In genomic region chr5:132216143-132216542, GRCm38 (mm10) we compare ENCODE assay signal across 18 mouse cellular contexts.
"Had no signal": no experiment of that assay in that cellular context is flagged by ENCODE, and none has a peak within 500 bp of the region (broad histone marks: within the 10 kb centered on the region; RNA-seq: fewer than 3 reads in every experiment).

No protein-coding gene starts in this region.

- H3K9ac ChIP-seq: intestine, embryonic 15.5 days; lung, embryonic 15.5 days; midbrain, embryonic 12.5 days; midbrain, embryonic 15.5 days; neural tube, embryonic 12.5 days; neural tube, embryonic 15.5 days; stomach, embryonic 15.5 days had no signal

- H3K9me3 ChIP-seq: intestine, embryonic 15.5 days; lung, embryonic 15.5 days; midbrain, embryonic 12.5 days; midbrain, embryonic 15.5 days; neural tube, embryonic 12.5 days; neural tube, embryonic 15.5 days; stomach, embryonic 15.5 days had no signal

- H3K27ac ChIP-seq: intestine, embryonic 15.5 days; left cerebral cortex, adult 2 months; lung, embryonic 15.5 days; macrophage; midbrain, embryonic 12.5 days; midbrain, embryonic 15.5 days; neural tube, embryonic 12.5 days; neural tube, embryonic 15.5 days; stomach, embryonic 15.5 days had no signal

- DNase-seq: kidney, adult 18-20 months; kidney, postnatal 25 days; layer of hippocampus, postnatal 36 days; lung, adult 18-20 months; right cerebral cortex, adult 18-20 months; right cerebral cortex, postnatal 14 days; spleen, adult 18-20 months; thymus, postnatal 25 days had no signal

- ATAC-seq: hindbrain, embryonic 16.5 days; intestine, embryonic 15.5 days; midbrain, embryonic 15.5 days had no signal

- H3K27me3 ChIP-seq: intestine, embryonic 15.5 days; lung, embryonic 15.5 days; midbrain, embryonic 15.5 days; neural tube, embryonic 12.5 days; neural tube, embryonic 15.5 days; stomach, embryonic 15.5 days had no signal

- H3K36me3 ChIP-seq: intestine, embryonic 15.5 days; lung, embryonic 15.5 days; midbrain, embryonic 12.5 days; midbrain, embryonic 15.5 days; neural tube, embryonic 12.5 days; neural tube, embryonic 15.5 days; stomach, embryonic 15.5 days had no signal

- H3K4me1 ChIP-seq: intestine, embryonic 15.5 days; neural tube, embryonic 15.5 days; stomach, embryonic 15.5 days had no signal

- H3K4me2 ChIP-seq: intestine, embryonic 15.5 days; lung, embryonic 15.5 days; midbrain, embryonic 12.5 days; midbrain, embryonic 15.5 days; neural tube, embryonic 12.5 days; neural tube, embryonic 15.5 days; stomach, embryonic 15.5 days had no signal

- H3K4me3 ChIP-seq: intestine, embryonic 15.5 days; left cerebral cortex, adult 2 months; lung, embryonic 15.5 days; midbrain, embryonic 12.5 days; midbrain, embryonic 15.5 days; neural tube, embryonic 12.5 days; neural tube, embryonic 15.5 days; stomach, embryonic 15.5 days had no signal
